Mouse (Mus musculus) midbrain, embryonic 13.5 days (tissue): Measurements from ENCODE around the gene Cyp2c50. TPM values are rescaled to one million over a fixed set of nuclear protein-coding genes. Genes with fewer than 3 reads are reported as not detected.
"Not testable (repeated sequence)": the region's sequence is repeated elsewhere in the genome, so short reads cannot be mapped to it uniquely, and the experiment has no call there.

Source experiments
- ATAC-seq: fragments of 200-750 bp; cut with Nextera tagmentation; 2 replicates; pipeline ENCODE4 v1.8.0; 2017; ENCODE audit warnings: mild to moderate bottlenecking, moderate TSS enrichment, moderate library complexity
- H3K27ac ChIP-seq: fragments of 300-500 bp; sonication (generic); 2 replicates; pipeline ENCODE4 v1.5.1; 2015; ENCODE audit warnings: inconsistent platforms, mild to moderate bottlenecking, moderate library complexity
- H3K27me3 ChIP-seq: fragments of 300-500 bp; sonication (generic); 2 replicates; pipeline ENCODE4 v1.6.1; 2015; ENCODE audit warnings: mild to moderate bottlenecking, inconsistent platforms
- H3K36me3 ChIP-seq: fragments of 300-500 bp; sonication (generic); 2 replicates; pipeline ENCODE4 v1.6.1; 2015; ENCODE audit warnings: mild to moderate bottlenecking, inconsistent platforms
- H3K4me1 ChIP-seq: fragments of 300-500 bp; sonication (generic); replicated peaks from 2 replicates; pipeline ENCODE4 v1.6.1; 2015; ENCODE audit warnings: inconsistent platforms
- H3K4me2 ChIP-seq: fragments of 300-500 bp; sonication (generic); replicated peaks from 2 replicates; pipeline ENCODE4 v1.6.1; 2015; ENCODE audit warnings: moderate library complexity, mild to moderate bottlenecking, inconsistent platforms
- H3K4me3 ChIP-seq: fragments of 300-500 bp; sonication (generic); replicated peaks from 2 replicates; pipeline ENCODE4 v1.5.1; 2015; ENCODE audit warnings: mild to moderate bottlenecking, inconsistent platforms
- H3K9ac ChIP-seq: fragments of 300-500 bp; sonication (generic); replicated peaks from 2 replicates; pipeline ENCODE4 v1.6.1; 2015; ENCODE audit warnings: mild to moderate bottlenecking, inconsistent platforms
- H3K9me3 ChIP-seq: fragments of 300-500 bp; sonication (generic); 2 replicates; pipeline ENCODE4 v1.6.1; 2016; ENCODE audit warnings: mild to moderate bottlenecking, inconsistent platforms
- WGBS: fragments of 180-500 bp; shearing (Covaris S2); methylation state at CpG from one replicate; pipeline ENCODE4 v1.1.7; 2015; 5-methylcytosine and 5-hydroxymethylcytosine counted together
- polyA plus RNA-seq: library from polyadenylated mRNA; unstranded; fragments of >200 nt; fragmentation: Nextera tagmentation; extraction: Ambion mirVana; gene quantifications from 2 replicates; pipeline ENCODE4 v1.2.1, GENCODE M21; 2015

Cyp2c50 gene
- polyA plus RNA-seq: not detected in 2 replicates

- not testable (repeated sequence) for H3K4me1 ChIP-seq, H3K4me2 ChIP-seq, H3K27ac ChIP-seq, H3K4me3 ChIP-seq, H3K9ac ChIP-seq, ATAC-seq, H3K9me3 ChIP-seq, H3K36me3 ChIP-seq, H3K27me3 ChIP-seq
- WGBS: 100% methylated on average over 1 of the region's 1 CpGs
Measured at GRCm38 (mm10) chr19:40089421-40089820, at the start of gene Cyp2c50. Gene Cyp2c50, plus strand, starts transcription at chr19:40089688.

- Histone ChIP-seq H3K27ac (no peak within 1 kb of the TSS), H3K4me1 (no peaks in the 10 kb centered on the region), H3K27me3 (no peaks in the 10 kb centered on the region), H3K9me3 (no peaks in the 10 kb centered on the region), H3K4me3 (no peak within 1 kb of the TSS), H3K36me3 (no peaks in the 10 kb centered on the region), H3K4me2 (no peak within 1 kb of the TSS), H3K9ac (no peak within 1 kb of the TSS)
- ATAC-seq: no peak
Measured at GRCm38 (mm10) chr19:40073701-40074100, 15.8 kb upstream of the Cyp2c50 start, which contains the start of gene Cyp2c54. Gene Cyp2c54, minus strand, starts transcription at chr19:40073827.

GRCm38 (mm10) chr19:40088381-40088780, 1.1 kb upstream of the Cyp2c50 start:
- H3K36me3 ChIP-seq: no peaks in the 10 kb centered on the region
- no peak overlapping the region for H3K27ac ChIP-seq
- H3K4me3 ChIP-seq: no peak overlapping the region
- no peak overlapping the region for H3K4me2 ChIP-seq
- no peaks in the 10 kb centered on the region for H3K9me3 ChIP-seq
- WGBS: 91% methylated on average over 1 of the region's 1 CpGs
- no peaks in the 10 kb centered on the region for H3K27me3 ChIP-seq
- ATAC-seq: no peak
- H3K9ac ChIP-seq: no peak overlapping the region
- H3K4me1 ChIP-seq: no peaks in the 10 kb centered on the region

- H3K9ac ChIP-seq: no peak overlapping the region
- H3K4me3 ChIP-seq: no peak overlapping the region
- no peak overlapping the region for H3K4me2 ChIP-seq
- no peaks in the 10 kb centered on the region for H3K4me1 ChIP-seq
- no peaks in the 10 kb centered on the region for H3K36me3 ChIP-seq
- H3K27ac ChIP-seq: no peak overlapping the region
- WGBS: 84% methylated on average over 3 of the region's 3 CpGs
- no peaks in the 10 kb centered on the region for H3K27me3 ChIP-seq
- no peaks in the 10 kb centered on the region for H3K9me3 ChIP-seq
- ATAC-seq: no peak
Measured at GRCm38 (mm10) chr19:40091111-40091510, 1.6 kb downstream of the Cyp2c50 start.

GRCm38 (mm10) chr19:40119624-40120023, 30.1 kb downstream of the Cyp2c50 start:
- not testable (repeated sequence) for H3K9me3 ChIP-seq, H3K4me1 ChIP-seq, ATAC-seq, H3K9ac ChIP-seq, H3K27ac ChIP-seq, H3K4me3 ChIP-seq, H3K27me3 ChIP-seq, H3K4me2 ChIP-seq, H3K36me3 ChIP-seq
- WGBS: 77% methylated on average over 13 of the region's 13 CpGs

- not testable (repeated sequence) for H3K4me2 ChIP-seq, H3K36me3 ChIP-seq, H3K4me3 ChIP-seq, H3K9ac ChIP-seq, H3K27me3 ChIP-seq, H3K4me1 ChIP-seq, H3K9me3 ChIP-seq, ATAC-seq, H3K27ac ChIP-seq
- WGBS: 92% methylated on average over 3 of the region's 3 CpGs
Measured at GRCm38 (mm10) chr19:40125165-40125564, 35.7 kb downstream of the Cyp2c50 start.

- H3K4me1 ChIP-seq, H3K9me3 ChIP-seq, ATAC-seq, H3K4me3 ChIP-seq, H3K36me3 ChIP-seq, H3K4me2 ChIP-seq, H3K9ac ChIP-seq, H3K27ac ChIP-seq, H3K27me3 ChIP-seq: not testable (repeated sequence)
- WGBS: 23% methylated on average over 2 of the region's 2 CpGs
Measured at GRCm38 (mm10) chr19:40126996-40127395, 37.5 kb downstream of the Cyp2c50 start.

Other genes starting within 250 kb of the Cyp2c50 start
- gene Cyp2c69, start 202.9 kb upstream of the Cyp2c50 start, polyA plus RNA-seq: not detected in 2 replicates
- gene Cyp2c37, start 97.3 kb upstream of the Cyp2c50 start, polyA plus RNA-seq: not detected in 2 replicates
- gene Cyp2c54, start 15.9 kb upstream of the Cyp2c50 start, polyA plus RNA-seq: not detected in 2 replicates
- gene Cyp2c70, start 97.6 kb downstream of the Cyp2c50 start, polyA plus RNA-seq: not detected in 2 replicates
- 17.7 and 19.4 TPM in 2 replicates for gene Pdlim1, start 182.2 kb downstream of the Cyp2c50 start, polyA plus RNA-seq